Mouse (Mus musculus): ENCODE measurements around the gene Pacrg. TPM values are rescaled to one million over a fixed set of nuclear protein-coding genes. Genes with fewer than 3 reads are reported as not detected.

Gene Pacrg
- polyA plus RNA-seq, 1 experiment from 2014 or later, result 1.8 TPM

DNA sequence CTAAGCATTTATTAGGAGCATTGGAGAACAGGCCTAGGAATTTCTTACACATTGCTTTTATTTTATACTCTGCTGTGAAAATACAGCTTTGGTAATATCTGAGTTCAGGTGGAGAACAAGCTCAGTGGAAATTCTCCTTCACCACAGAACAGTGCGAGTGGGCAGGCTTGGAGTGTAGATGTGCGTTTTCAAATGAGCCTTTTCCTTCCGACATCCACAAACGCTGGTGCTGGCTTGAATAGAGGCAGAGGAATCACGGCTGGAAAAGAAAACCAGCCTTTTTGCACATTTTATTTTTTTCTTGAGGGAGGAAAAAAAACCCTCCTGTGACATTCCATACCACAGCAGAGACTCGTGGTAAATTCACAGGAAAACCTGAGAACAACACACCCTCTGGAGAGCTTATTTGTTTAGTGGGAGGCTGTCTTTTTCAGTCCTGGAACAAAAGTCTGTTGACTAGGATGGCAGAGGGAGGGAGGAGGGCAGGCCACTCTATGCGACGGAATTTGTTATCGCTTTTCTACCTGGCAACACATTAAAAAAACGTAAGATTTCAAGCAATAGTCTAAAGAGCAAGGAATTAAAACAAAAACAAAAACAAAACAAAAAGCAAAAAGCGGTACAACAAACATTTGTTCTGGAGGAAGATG, 320.5 kb downstream of the Pacrg start:
- Histone ChIP-seq H3K36me3 (ENCODE audit: control insufficient read depth, insufficient read depth, low read length) (no peaks in the 10 kb centered on the region), H3K4me1 (ENCODE audit: control insufficient read depth, insufficient read depth, low read length) (0 out of 2 replicates have a peak, but pooled peaks cover 2% of the 10 kb centered on the region), H3K9me3 (ENCODE audit: control insufficient read depth, low read depth, low read length) (no peaks in the 10 kb centered on the region), H3K27ac (ENCODE audit: low read length) (no peak overlapping the region), H3K4me2 (replicated peaks; ENCODE audit: low read depth, low read length) (0 out of 2 replicates have a peak overlapping the region, but pooled peaks have one; percentile 6), H3K27me3 (ENCODE audit: control insufficient read depth, insufficient read depth, low read length) (no peaks in the 10 kb centered on the region), H3K4me3 (ENCODE audit: low read depth, low read length) (no peak overlapping the region), H3K9ac (replicated peaks; ENCODE audit: low read depth, low read length) (no peak overlapping the region)
- ATAC-seq (ENCODE audit: insufficient number of reproducible peaks, insufficient read depth, low FRiP score, low read depth), result no peak
- WGBS, result 50% methylated on average over 11 of the region's 11 CpGs

DNA sequence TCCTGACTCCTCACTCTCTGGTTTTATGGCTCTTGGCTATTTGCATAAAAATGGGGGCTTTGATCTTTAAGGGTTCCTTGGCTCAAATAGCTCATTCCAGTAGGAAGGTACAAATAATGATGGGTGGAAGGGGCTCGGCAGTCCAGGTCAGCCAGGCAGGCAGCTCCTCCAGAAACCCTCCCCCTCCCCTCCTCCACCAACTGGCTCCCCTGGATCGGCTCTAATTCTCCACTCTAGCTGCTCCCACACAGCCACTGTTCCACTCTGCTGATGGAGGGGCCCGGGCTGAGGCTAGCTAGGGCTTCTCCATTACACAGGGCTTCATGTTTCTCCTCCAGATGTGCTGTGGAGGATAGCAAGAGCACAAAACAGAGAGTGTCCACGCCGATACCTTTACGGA, 325.3 kb downstream of the Pacrg start:
- Histone ChIP-seq H3K36me3 (ENCODE audit: control insufficient read depth, insufficient read depth, low read length) (no peaks in the 10 kb centered on the region), H3K4me2 (replicated peaks; ENCODE audit: low read depth, low read length) (no peak overlapping the region), H3K4me1 (ENCODE audit: control insufficient read depth, insufficient read depth, low read length) (0 out of 2 replicates have a peak, but pooled peaks cover 2% of the 10 kb centered on the region), H3K9me3 (ENCODE audit: control insufficient read depth, low read depth, low read length) (no peaks in the 10 kb centered on the region), H3K27ac (ENCODE audit: low read length) (no peak overlapping the region), H3K27me3 (ENCODE audit: control insufficient read depth, insufficient read depth, low read length) (no peaks in the 10 kb centered on the region), H3K4me3 (ENCODE audit: low read depth, low read length) (no peak overlapping the region), H3K9ac (replicated peaks; ENCODE audit: low read depth, low read length) (no peak overlapping the region)
- no peak for ATAC-seq (ENCODE audit: insufficient number of reproducible peaks, insufficient read depth, low FRiP score, low read depth)
- WGBS, result 54% methylated on average over 6 of the region's 6 CpGs

- H3K9me3 ChIP-seq (ENCODE audit: control insufficient read depth, low read depth, low read length), result no peaks in the 10 kb centered on the region
- H3K27ac ChIP-seq (ENCODE audit: low read length), result no peak overlapping the region
- no peaks in the 10 kb centered on the region for H3K36me3 ChIP-seq (ENCODE audit: control insufficient read depth, insufficient read depth, low read length)
- no peak overlapping the region for H3K4me2 ChIP-seq (replicated peaks; ENCODE audit: low read depth, low read length)
- WGBS, result 83% methylated on average over 10 of the region's 10 CpGs
- H3K4me3 ChIP-seq (ENCODE audit: low read depth, low read length), result no peak overlapping the region
- 0 out of 2 replicates have a peak, but pooled peaks cover 2% of the 10 kb centered on the region for H3K4me1 ChIP-seq (ENCODE audit: control insufficient read depth, insufficient read depth, low read length)
- no peak for ATAC-seq (ENCODE audit: insufficient number of reproducible peaks, insufficient read depth, low FRiP score, low read depth)
- H3K9ac ChIP-seq (replicated peaks; ENCODE audit: low read depth, low read length), result no peak overlapping the region
- no peaks in the 10 kb centered on the region for H3K27me3 ChIP-seq (ENCODE audit: control insufficient read depth, insufficient read depth, low read length)
Observed at GRCm38 (mm10) chr17:10510913-10511759, 329.0 kb downstream of the Pacrg start.

GRCm38 (mm10) chr17:10510467-10510866, 329.6 kb downstream of the Pacrg start:
- WGBS, result 70% methylated on average over 5 of the region's 5 CpGs

GRCm38 (mm10) chr17:10508088-10508487, 332.0 kb downstream of the Pacrg start:
- H3K36me3 ChIP-seq (ENCODE audit: control insufficient read depth, insufficient read depth, low read length), result no peaks in the 10 kb centered on the region
- H3K27ac ChIP-seq (ENCODE audit: low read length), result no peak overlapping the region
- H3K9ac ChIP-seq (replicated peaks; ENCODE audit: low read depth, low read length), result no peak overlapping the region
- H3K9me3 ChIP-seq (ENCODE audit: control insufficient read depth, low read depth, low read length), result no peaks in the 10 kb centered on the region
- no peaks in the 10 kb centered on the region for H3K27me3 ChIP-seq (ENCODE audit: control insufficient read depth, insufficient read depth, low read length)
- no peak overlapping the region for H3K4me2 ChIP-seq (replicated peaks; ENCODE audit: low read depth, low read length)
- WGBS, result 74% methylated on average over 2 of the region's 2 CpGs
- no peaks in the 10 kb centered on the region for H3K4me1 ChIP-seq (ENCODE audit: control insufficient read depth, insufficient read depth, low read length)
- H3K4me3 ChIP-seq (ENCODE audit: low read depth, low read length), result no peak overlapping the region
- ATAC-seq (ENCODE audit: insufficient number of reproducible peaks, insufficient read depth, low FRiP score, low read depth), result no peak

More at GRCm38 (mm10) chr17:10510467-10510866, 329.6 kb downstream of the Pacrg start:
- Histone ChIP-seq H3K27me3 (ENCODE audit: control insufficient read depth, insufficient read depth, low read length) (no peaks in the 10 kb centered on the region), H3K9me3 (ENCODE audit: control insufficient read depth, low read depth, low read length) (no peaks in the 10 kb centered on the region), H3K36me3 (ENCODE audit: control insufficient read depth, insufficient read depth, low read length) (no peaks in the 10 kb centered on the region), H3K9ac (replicated peaks; ENCODE audit: low read depth, low read length) (no peak overlapping the region), H3K27ac (ENCODE audit: low read length) (no peak overlapping the region), H3K4me3 (ENCODE audit: low read depth, low read length) (no peak overlapping the region), H3K4me1 (ENCODE audit: control insufficient read depth, insufficient read depth, low read length) (no peaks in the 10 kb centered on the region), H3K4me2 (replicated peaks; ENCODE audit: low read depth, low read length) (no peak overlapping the region)
- no peak for ATAC-seq (ENCODE audit: insufficient number of reproducible peaks, insufficient read depth, low FRiP score, low read depth)

DNA sequence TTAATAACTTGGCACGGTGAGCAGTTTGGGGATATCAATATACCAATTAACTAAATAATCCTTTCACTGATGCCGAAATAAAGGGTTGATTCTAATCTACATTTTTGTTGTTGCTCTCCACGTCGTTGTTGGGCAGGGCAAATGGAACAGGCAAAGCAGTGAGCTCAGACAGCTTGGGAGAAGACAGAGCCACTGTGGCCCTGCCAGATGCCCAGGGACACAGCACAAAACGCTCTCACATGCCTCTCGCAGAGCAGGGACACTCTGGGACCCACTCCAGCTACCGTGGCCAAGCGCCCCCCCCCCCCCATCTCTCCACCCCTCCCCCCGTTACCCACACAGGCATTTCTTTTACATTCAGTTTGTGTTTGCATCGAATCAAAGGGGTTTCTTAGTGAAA, 332.6 kb downstream of the Pacrg start:
- Histone ChIP-seq H3K4me2 (replicated peaks; ENCODE audit: low read depth, low read length) (no peak overlapping the region), H3K9ac (replicated peaks; ENCODE audit: low read depth, low read length) (no peak overlapping the region), H3K36me3 (ENCODE audit: control insufficient read depth, insufficient read depth, low read length) (no peaks in the 10 kb centered on the region), H3K4me3 (ENCODE audit: low read depth, low read length) (no peak overlapping the region), H3K27me3 (ENCODE audit: control insufficient read depth, insufficient read depth, low read length) (no peaks in the 10 kb centered on the region), H3K9me3 (ENCODE audit: control insufficient read depth, low read depth, low read length) (no peaks in the 10 kb centered on the region), H3K27ac (ENCODE audit: low read length) (no peak overlapping the region), H3K4me1 (ENCODE audit: control insufficient read depth, insufficient read depth, low read length) (no peaks in the 10 kb centered on the region)
- no peak for ATAC-seq (ENCODE audit: insufficient number of reproducible peaks, insufficient read depth, low FRiP score, low read depth)
- WGBS, result 64% methylated on average over 10 of the region's 10 CpGs

- Histone ChIP-seq H3K27ac (ENCODE audit: low read length) (no peak overlapping the region), H3K4me1 (ENCODE audit: control insufficient read depth, insufficient read depth, low read length) (no peaks in the 10 kb centered on the region), H3K9me3 (ENCODE audit: control insufficient read depth, low read depth, low read length) (no peaks in the 10 kb centered on the region), H3K4me2 (replicated peaks; ENCODE audit: low read depth, low read length) (no peak overlapping the region), H3K9ac (replicated peaks; ENCODE audit: low read depth, low read length) (no peak overlapping the region), H3K4me3 (ENCODE audit: low read depth, low read length) (no peak overlapping the region), H3K36me3 (ENCODE audit: control insufficient read depth, insufficient read depth, low read length) (no peaks in the 10 kb centered on the region), H3K27me3 (ENCODE audit: control insufficient read depth, insufficient read depth, low read length) (no peaks in the 10 kb centered on the region)
- 79% methylated on average over 3 of the region's 3 CpGs for WGBS
- ATAC-seq (ENCODE audit: insufficient number of reproducible peaks, insufficient read depth, low FRiP score, low read depth), result no peak
Observed at GRCm38 (mm10) chr17:10506896-10507295, 333.2 kb downstream of the Pacrg start.

DNA sequence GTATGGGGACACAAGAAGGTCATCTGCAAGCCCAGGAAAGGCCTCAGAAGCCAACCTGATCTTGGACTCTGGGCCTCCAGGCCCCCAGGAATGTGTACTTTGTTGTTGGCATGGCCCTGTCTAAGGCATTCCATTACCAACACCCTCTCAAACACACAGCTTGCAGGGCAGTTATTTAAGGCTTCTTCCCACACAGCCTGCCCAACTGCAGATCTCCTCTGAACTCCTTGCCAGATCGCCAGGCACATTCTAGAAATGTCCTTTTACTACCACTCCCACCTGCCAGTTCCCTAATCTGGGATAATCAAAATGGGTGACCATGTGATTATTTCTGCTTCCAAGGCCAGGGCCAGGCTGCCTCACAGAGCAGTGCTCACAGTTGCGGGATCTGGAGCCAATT, 338.7 kb downstream of the Pacrg start:
- no peak for ATAC-seq (ENCODE audit: insufficient number of reproducible peaks, insufficient read depth, low FRiP score, low read depth)
- H3K9me3 ChIP-seq (ENCODE audit: control insufficient read depth, low read depth, low read length), result no peaks in the 10 kb centered on the region
- H3K27ac ChIP-seq (ENCODE audit: low read length), result no peak overlapping the region
- no peaks in the 10 kb centered on the region for H3K27me3 ChIP-seq (ENCODE audit: control insufficient read depth, insufficient read depth, low read length)
- no peak overlapping the region for H3K4me3 ChIP-seq (ENCODE audit: low read depth, low read length)
- WGBS, result 82% methylated on average over 2 of the region's 2 CpGs
- H3K4me2 ChIP-seq (replicated peaks; ENCODE audit: low read depth, low read length), result no peak overlapping the region
- no peaks in the 10 kb centered on the region for H3K36me3 ChIP-seq (ENCODE audit: control insufficient read depth, insufficient read depth, low read length)
- no peak overlapping the region for H3K9ac ChIP-seq (replicated peaks; ENCODE audit: low read depth, low read length)
- H3K4me1 ChIP-seq (ENCODE audit: control insufficient read depth, insufficient read depth, low read length), result peaks cover 9% of the 10 kb centered on the region; the same call in 1 of the 2 replicates

Data from stomach, embryonic 14.5 days (tissue).